Mouse (Mus musculus) midbrain, embryonic 11.5 days (tissue): ENCODE data around the gene Lrrc59. TPM values are rescaled to one million over a fixed set of nuclear protein-coding genes. Genes with fewer than 3 reads are reported as not detected.

Experiments
- ATAC-seq: fragments of 200-750 bp; cut with Nextera tagmentation; 2 replicates; pipeline ENCODE4 v1.8.0; 2017; ENCODE audit warnings: moderate TSS enrichment, moderate library complexity; ENCODE audit not compliant: low FRiP score
- DNase-seq: peaks from one replicate; pipeline ENCODE4 v3.0.0; 2015; ENCODE audit warnings: low spot score; ENCODE audit errors: missing footprints
- H3K27ac ChIP-seq: fragments of 300-500 bp; sonication (generic); 2 replicates; pipeline ENCODE4 v1.5.1; 2014; ENCODE audit warnings: low read depth, low read length
- H3K27me3 ChIP-seq: fragments of 300-500 bp; sonication (generic); 2 replicates; pipeline ENCODE4 v1.6.1; 2014; ENCODE audit warnings: mild to moderate bottlenecking, low read length, moderate library complexity, mixed read lengths; ENCODE audit not compliant: control insufficient read depth, insufficient read depth
- H3K36me3 ChIP-seq: fragments of 300-500 bp; sonication (generic); 2 replicates; pipeline ENCODE4 v1.6.1; 2014; ENCODE audit warnings: mild to moderate bottlenecking, low read length, moderate library complexity, mixed read lengths; ENCODE audit not compliant: control insufficient read depth, insufficient read depth
- H3K4me1 ChIP-seq: fragments of 300-500 bp; sonication (generic); 2 replicates; pipeline ENCODE4 v1.6.1; 2014; ENCODE audit warnings: low read length; ENCODE audit not compliant: control insufficient read depth, insufficient read depth
- H3K4me2 ChIP-seq: fragments of 300-500 bp; sonication (generic); 2 replicates; pipeline ENCODE4 v1.6.1; 2014; ENCODE audit warnings: mild to moderate bottlenecking, moderate library complexity
- H3K4me3 ChIP-seq: fragments of 300-500 bp; sonication (generic); 2 replicates; pipeline ENCODE4 v1.5.1; 2014; ENCODE audit warnings: low read depth, low read length
- H3K9ac ChIP-seq: fragments of 300-500 bp; sonication (generic); 2 replicates; pipeline ENCODE4 v1.6.1; 2014; ENCODE audit warnings: low read length
- H3K9me3 ChIP-seq: fragments of 300-500 bp; sonication (generic); 2 replicates; pipeline ENCODE4 v1.6.1; 2016; ENCODE audit warnings: low read length; ENCODE audit not compliant: control insufficient read depth
- WGBS: fragments of 180-500 bp; shearing (Covaris S2); extraction: QIAGEN DNeasy Blood & Tissue Kit; methylation state at CpG from one replicate; pipeline ENCODE4 v1.1.7; 2014; 5-methylcytosine and 5-hydroxymethylcytosine counted together
- polyA plus RNA-seq: library from polyadenylated mRNA; unstranded; fragments of >200 nt; fragmentation: Nextera tagmentation; extraction: Ambion mirVana; gene quantifications from 2 replicates; pipeline ENCODE4 v1.2.1, GENCODE M21; 2014

Lrrc59 gene
- 183 and 199 TPM in 2 replicates for polyA plus RNA-seq

- Histone ChIP-seq H3K9me3 (no peaks in the 10 kb centered on the region), H3K4me2 (peak within 1 kb of the TSS; percentile 81), H3K36me3 (peaks cover 10% of the 10 kb centered on the region; the same call in 1 of the 2 replicates), H3K4me1 (peaks cover 6% of the 10 kb centered on the region), H3K4me3 (peak within 1 kb of the TSS; percentile 77), H3K9ac (peak within 1 kb of the TSS; percentile 80), H3K27ac (no peak within 1 kb of the TSS), H3K27me3 (no peaks in the 10 kb centered on the region)
- ATAC-seq (peak; percentile 97), DNase-seq (peak; percentile 100)
- 6% methylated on average over 40 of the region's 41 CpGs for WGBS
Observed at GRCm38 (mm10) chr11:94629199-94629883, at the start of gene Lrrc59. Lrrc59 (plus strand) TSS chr11:94629767.

- no peak for DNase-seq
- Histone ChIP-seq H3K9me3 (no peaks in the 10 kb centered on the region), H3K9ac (no peak overlapping the region), H3K4me3 (no peak overlapping the region), H3K4me1 (no peaks in the 10 kb centered on the region), H3K27ac (no peak overlapping the region), H3K4me2 (no peak overlapping the region), H3K27me3 (no peaks in the 10 kb centered on the region), H3K36me3 (no peaks in the 10 kb centered on the region)
- WGBS = 91% methylated on average over 5 of the region's 5 CpGs
- no peak for ATAC-seq
Observed at GRCm38 (mm10) chr11:94580111-94580740, 49.3 kb upstream of the Lrrc59 start.

GRCm38 (mm10) chr11:94585091-94585490 is 44.5 kb upstream of the Lrrc59 start:
- no peak overlapping the region for H3K4me3 ChIP-seq
- H3K4me2 ChIP-seq = no peak overlapping the region
- DNase-seq (no peak), ATAC-seq (no peak)
- H3K9ac ChIP-seq = no peak overlapping the region
- no peaks in the 10 kb centered on the region for H3K27me3 ChIP-seq
- no peaks in the 10 kb centered on the region for H3K9me3 ChIP-seq
- H3K4me1 ChIP-seq = no peaks in the 10 kb centered on the region
- H3K27ac ChIP-seq = no peak overlapping the region
- WGBS = 94% methylated on average over 9 of the region's 9 CpGs
- no peaks in the 10 kb centered on the region for H3K36me3 ChIP-seq

DNA sequence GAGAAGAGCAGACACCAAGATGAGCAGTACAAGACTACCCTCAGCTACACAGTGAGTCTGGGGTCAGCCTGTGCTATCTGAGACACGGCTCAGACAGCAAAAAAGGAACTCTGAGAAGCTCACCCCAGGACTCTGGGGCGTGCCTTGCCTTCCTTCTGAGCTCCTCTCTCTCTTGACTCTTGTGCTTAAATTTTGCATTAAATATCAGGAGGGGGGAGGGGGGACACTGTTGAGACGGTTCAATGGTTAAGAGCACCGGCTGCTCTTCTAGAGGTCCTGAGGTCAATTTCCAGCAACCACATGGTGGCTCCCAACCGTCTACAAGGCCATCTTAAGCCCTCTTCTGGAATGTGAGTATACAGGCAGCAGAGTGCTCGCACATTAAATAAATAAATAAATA is 42.1 kb upstream of the Lrrc59 start:
- H3K9me3 ChIP-seq = no peaks in the 10 kb centered on the region
- H3K27ac ChIP-seq = no peak overlapping the region
- H3K4me3 ChIP-seq = no peak overlapping the region
- no peaks in the 10 kb centered on the region for H3K36me3 ChIP-seq
- no peak overlapping the region for H3K4me2 ChIP-seq
- no peak overlapping the region for H3K9ac ChIP-seq
- WGBS = 75% methylated on average over 6 of the region's 6 CpGs
- no peaks in the 10 kb centered on the region for H3K4me1 ChIP-seq
- no peaks in the 10 kb centered on the region for H3K27me3 ChIP-seq
- DNase-seq (no peak), ATAC-seq (no peak)

GRCm38 (mm10) chr11:94596311-94596852 is 33.2 kb upstream of the Lrrc59 start:
- no peak overlapping the region for H3K4me3 ChIP-seq
- WGBS = 73% methylated on average over 7 of the region's 7 CpGs
- no peak for ATAC-seq
- no peak for DNase-seq
- no peak overlapping the region for H3K27ac ChIP-seq
- no peaks in the 10 kb centered on the region for H3K27me3 ChIP-seq
- H3K9ac ChIP-seq = no peak overlapping the region
- H3K36me3 ChIP-seq = no peaks in the 10 kb centered on the region
- H3K4me1 ChIP-seq = no peaks in the 10 kb centered on the region
- H3K4me2 ChIP-seq = no peak overlapping the region
- no peaks in the 10 kb centered on the region for H3K9me3 ChIP-seq

- ATAC-seq (no peak), DNase-seq (no peak)
- Histone ChIP-seq H3K27ac (no peak overlapping the region), H3K9me3 (no peaks in the 10 kb centered on the region), H3K27me3 (no peaks in the 10 kb centered on the region), H3K4me3 (no peak overlapping the region), H3K36me3 (no peaks in the 10 kb centered on the region), H3K9ac (no peak overlapping the region), H3K4me1 (no peaks in the 10 kb centered on the region), H3K4me2 (no peak overlapping the region)
- 94% methylated on average over 4 of the region's 4 CpGs for WGBS
Observed at GRCm38 (mm10) chr11:94597319-94597718, 32.2 kb upstream of the Lrrc59 start.

GRCm38 (mm10) chr11:94598437-94599120 is 31.0 kb upstream of the Lrrc59 start:
- H3K27ac ChIP-seq = no peak overlapping the region
- H3K9me3 ChIP-seq = no peaks in the 10 kb centered on the region
- no peaks in the 10 kb centered on the region for H3K4me1 ChIP-seq
- no peak for DNase-seq
- H3K27me3 ChIP-seq = no peaks in the 10 kb centered on the region
- 71% methylated on average over 6 of the region's 6 CpGs for WGBS
- H3K4me2 ChIP-seq = no peak overlapping the region
- H3K36me3 ChIP-seq = no peaks in the 10 kb centered on the region
- no peak overlapping the region for H3K4me3 ChIP-seq
- no peak for ATAC-seq
- no peak overlapping the region for H3K9ac ChIP-seq

DNA sequence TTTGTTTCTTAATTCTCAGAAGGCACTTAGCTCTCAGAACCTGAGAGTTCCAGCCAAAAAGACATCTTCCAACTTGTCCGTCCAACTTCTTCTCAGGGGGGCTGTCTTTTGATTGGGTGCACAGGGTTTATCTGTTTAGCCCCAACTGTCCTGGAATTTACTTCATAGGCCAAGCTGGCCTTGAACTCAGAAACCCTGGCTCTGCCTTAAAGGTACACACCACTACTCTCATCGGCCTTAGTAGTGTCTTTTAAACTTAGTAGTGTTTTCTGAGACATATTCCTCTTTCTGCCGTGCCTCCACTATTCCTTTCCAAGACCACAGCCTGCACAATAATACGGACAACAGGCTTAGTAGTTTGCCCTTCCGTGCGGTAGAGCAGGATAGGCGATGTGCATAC is 29.1 kb upstream of the Lrrc59 start:
- Histone ChIP-seq H3K27ac (no peak overlapping the region), H3K4me3 (no peak overlapping the region), H3K9ac (no peak overlapping the region), H3K4me2 (no peak overlapping the region), H3K9me3 (no peaks in the 10 kb centered on the region), H3K27me3 (no peaks in the 10 kb centered on the region), H3K36me3 (no peaks in the 10 kb centered on the region), H3K4me1 (no peaks in the 10 kb centered on the region)
- WGBS = 92% methylated on average over 7 of the region's 7 CpGs
- DNase-seq = no peak
- no peak for ATAC-seq
